11 mouse cellular contexts compared by ENCODE assay signal in genomic region chr9:30191902-30192301, GRCm38 (mm10).
"Had no signal": no experiment of that assay in that cellular context is flagged by ENCODE, and none has a peak within 500 bp of the region (broad histone marks: within the 10 kb centered on the region; RNA-seq: fewer than 3 reads in every experiment).

No protein-coding gene starts in this region.

- DNase-seq: kidney, adult 11 months; kidney, adult 8-10 months; kidney, postnatal 10 days; kidney, postnatal 36 days; liver, embryonic 13.5 days; lung, adult 2 months; lung, postnatal 14 days; lung, postnatal 4 days; midbrain, embryonic 14.5 days; thymus, postnatal 25 days had no signal

- ATAC-seq: intestine, embryonic 15.5 days had no signal
